Mouse (Mus musculus): Measurements from ENCODE around the gene Trim68.

- TF ChIP-seq GATA1 (IDR thresholded peaks at IDR 0.05; ENCODE audit: borderline replicate concordance, low read length) (no peak), FLI1 (IDR thresholded peaks at IDR 0.05; ENCODE audit: low read length) (no peak)
Observed at GRCm38 (mm10) chr7:102718970-102719369, 31.8 kb upstream of the Trim68 start, which contains the start of gene Olfr33.

All from megakaryocyte, embryonic 14.5 days (primary cell).